Mouse (Mus musculus) E14TG2a.4 (cell line): ENCODE measurements around the gene Kif26a.
A peak's percentile ranks its signal among the peaks of the same experiment; 100 is the strongest.

Source experiments
- H3K27me3 ChIP-seq: 2 replicates; pipeline ENCODE4 v1.6.1; 2014; ENCODE audit warnings: low read length, control low read depth; ENCODE audit not compliant: insufficient read depth
- H3K36me3 ChIP-seq: 2 replicates; pipeline ENCODE4 v1.6.1; 2014; ENCODE audit warnings: low read length, control low read depth; ENCODE audit not compliant: insufficient read depth
- H3K4me1 ChIP-seq: replicated peaks from 2 replicates; pipeline ENCODE4 v1.6.1; 2014; ENCODE audit warnings: low read depth, low read length, control low read depth
- H3K4me3 ChIP-seq: replicated peaks from 2 replicates; pipeline ENCODE4 v1.5.1; 2014; ENCODE audit warnings: mild to moderate bottlenecking, low read length
- H3K9me3 ChIP-seq: 2 replicates; pipeline ENCODE4 v1.6.1; 2014; ENCODE audit warnings: low read length, control low read depth
- CTCF ChIP-seq: conservative IDR thresholded peaks from 2 replicates; pipeline ENCODE4 v1.5.1; 2014; ENCODE audit warnings: low read length
- NANOG ChIP-seq: IDR thresholded peaks from 2 replicates; pipeline ENCODE4 v1.6.1; 2014; ENCODE audit warnings: borderline replicate concordance, low read length, mixed read lengths
- POU5F1 ChIP-seq: IDR thresholded peaks from 2 replicates; pipeline ENCODE4 v1.6.1; 2014; ENCODE audit warnings: low read length, borderline replicate concordance

The Kif26a gene

GRCm38 (mm10) chr12:112145875-112146651 lies at the start of gene Kif26a:
Gene Kif26a (plus strand): TSS chr12:112146208.
- H3K9me3 ChIP-seq, result no peaks in the 10 kb centered on the region
- H3K4me1 ChIP-seq, result peaks cover 71% of the 10 kb centered on the region
- peaks cover 4% of the 10 kb centered on the region; the same call in 1 of the 2 replicates for H3K36me3 ChIP-seq

GRCm38 (mm10) chr12:112096733-112097117 lies 49.3 kb upstream of the Kif26a start:
- TF ChIP-seq CTCF (no peak), NANOG (no peak), POU5F1 (no peak)
- H3K4me3 ChIP-seq, result no peak overlapping the region
- no peaks in the 10 kb centered on the region for H3K4me1 ChIP-seq
- H3K9me3 ChIP-seq, result no peaks in the 10 kb centered on the region
- peaks cover 16% of the 10 kb centered on the region for H3K27me3 ChIP-seq
- H3K36me3 ChIP-seq, result no peaks in the 10 kb centered on the region

More at GRCm38 (mm10) chr12:112145875-112146651, at the start of gene Kif26a:
- Histone ChIP-seq H3K27me3 (peaks cover 77% of the 10 kb centered on the region), H3K4me3 (peak within 1 kb of the TSS; percentile 81)
- TF ChIP-seq CTCF (peak; percentile 38; the same call in 1 of the 2 replicates), NANOG (no peak), POU5F1 (no peak)

GRCm38 (mm10) chr12:112100106-112100505 lies 45.9 kb upstream of the Kif26a start:
- H3K27me3 ChIP-seq, result peaks cover 12% of the 10 kb centered on the region; the same call in 1 of the 2 replicates
- no peaks in the 10 kb centered on the region for H3K36me3 ChIP-seq
- H3K4me1 ChIP-seq, result no peaks in the 10 kb centered on the region; the same call in 1 of the 2 replicates
- TF ChIP-seq POU5F1 (no peak), NANOG (no peak), CTCF (no peak)
- H3K4me3 ChIP-seq, result no peak overlapping the region
- H3K9me3 ChIP-seq, result no peaks in the 10 kb centered on the region

- TF ChIP-seq CTCF (no peak), POU5F1 (no peak), NANOG (no peak)
- no peak overlapping the region for H3K4me3 ChIP-seq
- H3K27me3 ChIP-seq, result peaks cover 21% of the 10 kb centered on the region
- no peaks in the 10 kb centered on the region for H3K9me3 ChIP-seq
- H3K4me1 ChIP-seq, result peaks cover 6% of the 10 kb centered on the region
- H3K36me3 ChIP-seq, result no peaks in the 10 kb centered on the region
Measured at GRCm38 (mm10) chr12:112101045-112101444, 45.0 kb upstream of the Kif26a start.

- peaks cover 41% of the 10 kb centered on the region for H3K27me3 ChIP-seq
- no peak overlapping the region for H3K4me3 ChIP-seq
- H3K9me3 ChIP-seq, result no peaks in the 10 kb centered on the region
- TF ChIP-seq CTCF (no peak), NANOG (no peak), POU5F1 (no peak)
- H3K4me1 ChIP-seq, result peaks cover 26% of the 10 kb centered on the region
- H3K36me3 ChIP-seq, result no peaks in the 10 kb centered on the region
Measured at GRCm38 (mm10) chr12:112103179-112103578, 42.8 kb upstream of the Kif26a start.

GRCm38 (mm10) chr12:112104890-112105289 lies 41.1 kb upstream of the Kif26a start:
- Histone ChIP-seq H3K27me3 (peaks cover 47% of the 10 kb centered on the region), H3K4me3 (no peak overlapping the region), H3K4me1 (peaks cover 30% of the 10 kb centered on the region), H3K36me3 (no peaks in the 10 kb centered on the region), H3K9me3 (no peaks in the 10 kb centered on the region)
- no peak for TF ChIP-seq POU5F1
- TF ChIP-seq CTCF, result no peak
- no peak for TF ChIP-seq NANOG

- peak within 1 kb of the TSS; percentile 74 for H3K4me3 ChIP-seq
- no peaks in the 10 kb centered on the region for H3K36me3 ChIP-seq
- no peaks in the 10 kb centered on the region for H3K9me3 ChIP-seq
- peaks cover 43% of the 10 kb centered on the region for H3K27me3 ChIP-seq
- peaks cover 32% of the 10 kb centered on the region for H3K4me1 ChIP-seq
- no peak for TF ChIP-seq NANOG
- no peak for TF ChIP-seq CTCF
- no peak for TF ChIP-seq POU5F1
Measured at GRCm38 (mm10) chr12:112106541-112106971, 39.5 kb upstream of the Kif26a start, which contains the start of gene Aspg. Gene Aspg (plus strand): TSS chr12:112106679.

GRCm38 (mm10) chr12:112107685-112108084 lies 38.3 kb upstream of the Kif26a start:
- Histone ChIP-seq H3K4me3 (0 out of 2 replicates have a peak overlapping the region, but pooled peaks have one; percentile 74), H3K9me3 (no peaks in the 10 kb centered on the region), H3K4me1 (peaks cover 41% of the 10 kb centered on the region), H3K36me3 (no peaks in the 10 kb centered on the region), H3K27me3 (peaks cover 43% of the 10 kb centered on the region)
- TF ChIP-seq NANOG (no peak), CTCF (no peak), POU5F1 (no peak)
